Mouse (Mus musculus) hindbrain, embryonic 12.5 days (tissue): ENCODE data around the gene Amotl1. TPM values are rescaled to one million over a fixed set of nuclear protein-coding genes. Genes with fewer than 3 reads are reported as not detected.

Experiments used
- ATAC-seq: fragments of 200-750 bp; cut with Nextera tagmentation; 2 replicates; pipeline ENCODE4 v1.8.0; 2017; ENCODE audit warnings: moderate TSS enrichment; ENCODE audit not compliant: low FRiP score
- H3K27ac ChIP-seq: fragments of 300-500 bp; sonication (generic); 2 replicates; pipeline ENCODE4 v1.5.1; 2016; ENCODE audit warnings: mild to moderate bottlenecking
- H3K27me3 ChIP-seq: fragments of 300-500 bp; sonication (generic); 2 replicates; pipeline ENCODE4 v1.6.1; 2016; ENCODE audit warnings: mild to moderate bottlenecking
- H3K36me3 ChIP-seq: fragments of 300-500 bp; sonication (generic); 2 replicates; pipeline ENCODE4 v1.6.1; 2016; ENCODE audit warnings: mild to moderate bottlenecking
- H3K4me1 ChIP-seq: fragments of 300-500 bp; sonication (generic); 2 replicates; pipeline ENCODE4 v1.6.1; 2016
- H3K4me2 ChIP-seq: fragments of 300-500 bp; sonication (generic); replicated peaks from 2 replicates; pipeline ENCODE4 v1.6.1; 2016; ENCODE audit warnings: mild to moderate bottlenecking
- H3K4me3 ChIP-seq: fragments of 300-500 bp; sonication (generic); 2 replicates; pipeline ENCODE4 v1.5.1; 2016; ENCODE audit warnings: mild to moderate bottlenecking
- H3K9ac ChIP-seq: fragments of 300-500 bp; sonication (generic); 2 replicates; pipeline ENCODE4 v1.6.1; 2016; ENCODE audit warnings: mild to moderate bottlenecking, moderate library complexity
- H3K9me3 ChIP-seq: fragments of 300-500 bp; sonication (generic); replicated peaks from 2 replicates; pipeline ENCODE4 v1.6.1; 2016; ENCODE audit warnings: mild to moderate bottlenecking
- WGBS: fragments of 180-500 bp; shearing (Covaris S2); methylation state at CpG from one replicate; pipeline ENCODE4 v1.1.7; 2016; 5-methylcytosine and 5-hydroxymethylcytosine counted together
- polyA plus RNA-seq: library from polyadenylated mRNA; unstranded; fragments of >200 nt; fragmentation: Nextera tagmentation; extraction: Ambion mirVana; gene quantifications from 2 replicates; pipeline ENCODE4 v1.2.1, GENCODE M21; 2016

Amotl1 gene
- polyA plus RNA-seq, 1 experiment from 2014 or later = 18.2 TPM

DNA sequence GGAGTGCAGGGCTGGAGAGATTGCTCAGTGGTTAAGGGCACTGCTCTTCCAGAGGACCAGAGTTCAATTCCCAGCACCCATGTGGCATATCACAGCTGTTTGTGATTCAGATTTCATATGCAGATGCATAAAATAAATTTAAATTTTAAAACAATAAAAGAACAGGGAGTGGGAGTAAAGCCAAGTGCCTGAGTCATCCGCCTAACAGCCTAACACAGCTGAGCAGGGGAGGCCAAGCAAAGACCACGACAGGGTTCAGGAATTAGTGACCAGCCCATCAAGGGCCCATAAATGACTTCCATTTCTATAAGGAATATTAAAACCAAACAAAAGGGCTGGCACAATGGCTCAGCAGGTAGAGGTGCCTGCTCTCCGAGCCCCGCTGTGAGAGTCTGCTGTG is 84.3 kb downstream of the Amotl1 start:
- Histone ChIP-seq H3K27me3 (no peaks in the 10 kb centered on the region), H3K36me3 (peaks cover 75% of the 10 kb centered on the region), H3K27ac (no peak overlapping the region), H3K4me1 (no peaks in the 10 kb centered on the region), H3K9me3 (no peaks in the 10 kb centered on the region), H3K4me2 (no peak overlapping the region), H3K9ac (no peak overlapping the region), H3K4me3 (no peak overlapping the region)
- ATAC-seq = no peak
- WGBS = 79% methylated on average over 4 of the region's 4 CpGs

GRCm38 (mm10) chr9:14559996-14560395 is 84.9 kb downstream of the Amotl1 start:
- peaks cover 80% of the 10 kb centered on the region for H3K36me3 ChIP-seq
- H3K9me3 ChIP-seq = no peaks in the 10 kb centered on the region
- no peak overlapping the region for H3K9ac ChIP-seq
- no peak overlapping the region for H3K4me3 ChIP-seq
- no peak for ATAC-seq
- WGBS = 88% methylated on average over 9 of the region's 9 CpGs
- no peak overlapping the region for H3K4me2 ChIP-seq
- no peak overlapping the region for H3K27ac ChIP-seq
- H3K27me3 ChIP-seq = no peaks in the 10 kb centered on the region
- no peaks in the 10 kb centered on the region for H3K4me1 ChIP-seq

DNA sequence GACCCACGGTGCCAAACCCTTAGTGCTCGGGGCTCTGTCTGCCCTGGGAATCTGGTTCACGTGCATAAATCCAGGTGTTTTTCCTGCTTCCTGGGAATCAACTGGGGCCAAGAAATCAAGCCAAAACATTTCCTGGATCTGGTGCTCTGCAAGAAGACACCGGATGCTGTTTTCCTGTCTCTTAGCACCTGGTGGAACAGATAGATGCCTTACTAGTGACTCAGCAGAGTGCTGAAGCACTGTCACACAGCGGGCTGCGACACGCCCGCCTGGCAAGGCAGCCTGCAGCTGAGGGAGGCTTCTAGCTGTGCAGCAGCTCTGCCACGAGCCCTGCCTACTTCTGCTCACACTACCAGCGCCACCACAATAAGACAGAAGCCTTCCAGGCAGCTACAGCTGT is 85.4 kb downstream of the Amotl1 start:
- no peak overlapping the region for H3K4me2 ChIP-seq
- H3K4me1 ChIP-seq = no peaks in the 10 kb centered on the region
- WGBS = 90% methylated on average over 10 of the region's 10 CpGs
- no peak for ATAC-seq
- no peak overlapping the region for H3K4me3 ChIP-seq
- no peak overlapping the region for H3K27ac ChIP-seq
- H3K9me3 ChIP-seq = no peaks in the 10 kb centered on the region
- no peaks in the 10 kb centered on the region for H3K27me3 ChIP-seq
- peaks cover 84% of the 10 kb centered on the region for H3K36me3 ChIP-seq
- no peak overlapping the region for H3K9ac ChIP-seq

DNA sequence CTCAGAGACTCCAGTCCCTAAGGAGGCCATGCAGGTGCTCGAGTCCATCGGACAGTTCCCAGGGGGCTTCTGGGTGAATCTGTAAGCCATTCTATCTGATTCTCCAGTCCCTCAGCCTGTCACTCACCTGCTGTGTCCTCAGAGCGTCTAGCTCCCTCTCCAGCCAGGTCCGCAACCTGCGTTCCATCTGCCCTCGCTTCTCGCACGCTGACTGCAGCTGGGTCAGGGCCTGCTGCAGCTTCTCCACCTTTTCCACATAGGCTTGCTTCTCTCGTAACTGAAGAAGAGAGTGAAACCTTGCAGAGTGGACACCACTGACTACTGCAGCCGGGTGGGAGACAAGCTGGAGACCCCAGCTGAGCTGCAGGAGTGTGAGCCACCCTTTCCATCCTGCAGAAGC is 86.5 kb downstream of the Amotl1 start:
- WGBS = 89% methylated on average over 10 of the region's 10 CpGs
- H3K27ac ChIP-seq = no peak overlapping the region
- peaks cover 86% of the 10 kb centered on the region for H3K36me3 ChIP-seq
- no peak overlapping the region for H3K9ac ChIP-seq
- H3K9me3 ChIP-seq = no peaks in the 10 kb centered on the region
- no peaks in the 10 kb centered on the region for H3K4me1 ChIP-seq
- no peaks in the 10 kb centered on the region for H3K27me3 ChIP-seq
- no peak overlapping the region for H3K4me2 ChIP-seq
- no peak overlapping the region for H3K4me3 ChIP-seq
- ATAC-seq = no peak

DNA sequence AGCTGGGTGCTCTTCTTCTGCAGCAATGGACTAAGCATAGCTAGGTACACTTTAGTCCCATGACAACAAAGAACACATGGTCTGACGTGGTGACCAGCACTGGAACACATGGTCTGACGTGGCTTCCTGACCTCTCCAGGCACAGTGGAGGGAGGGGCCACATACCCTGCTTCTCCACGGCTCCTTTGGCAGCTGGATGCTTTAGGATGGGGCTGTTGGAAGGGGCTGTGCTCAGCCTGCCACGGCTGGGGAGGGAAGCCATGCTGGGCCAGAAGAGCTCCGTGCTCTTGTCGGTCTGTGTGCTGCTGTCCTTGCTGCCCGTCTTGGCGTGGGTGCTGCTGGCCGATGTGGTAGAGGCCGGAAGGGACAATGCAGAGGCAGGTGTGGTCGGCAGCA is 96.5 kb downstream of the Amotl1 start:
- WGBS = 76% methylated on average over 11 of the region's 11 CpGs
- H3K4me2 ChIP-seq = no peak overlapping the region
- H3K9ac ChIP-seq = no peak overlapping the region
- no peak overlapping the region for H3K4me3 ChIP-seq
- no peak for ATAC-seq
- H3K9me3 ChIP-seq = no peaks in the 10 kb centered on the region
- peaks cover 76% of the 10 kb centered on the region for H3K36me3 ChIP-seq
- H3K27ac ChIP-seq = no peak overlapping the region
- 0 out of 2 replicates have a peak, but pooled peaks cover 2% of the 10 kb centered on the region for H3K4me1 ChIP-seq
- H3K27me3 ChIP-seq = no peaks in the 10 kb centered on the region

GRCm38 (mm10) chr9:14547584-14548365 is 97.1 kb downstream of the Amotl1 start:
- H3K4me1 ChIP-seq = 0 out of 2 replicates have a peak, but pooled peaks cover 2% of the 10 kb centered on the region
- no peak overlapping the region for H3K4me3 ChIP-seq
- ATAC-seq = no peak
- H3K9ac ChIP-seq = no peak overlapping the region
- no peaks in the 10 kb centered on the region for H3K9me3 ChIP-seq
- 70% methylated on average over 12 of the region's 12 CpGs for WGBS
- no peaks in the 10 kb centered on the region for H3K27me3 ChIP-seq
- H3K27ac ChIP-seq = no peak overlapping the region
- peaks cover 78% of the 10 kb centered on the region for H3K36me3 ChIP-seq
- no peak overlapping the region for H3K4me2 ChIP-seq

- no peak overlapping the region for H3K27ac ChIP-seq
- H3K9ac ChIP-seq = no peak overlapping the region
- H3K4me1 ChIP-seq = 0 out of 2 replicates have a peak, but pooled peaks cover 2% of the 10 kb centered on the region
- H3K4me3 ChIP-seq = no peak overlapping the region
- ATAC-seq = no peak
- 63% methylated on average over 9 of the region's 9 CpGs for WGBS
- peaks cover 73% of the 10 kb centered on the region for H3K36me3 ChIP-seq
- no peaks in the 10 kb centered on the region for H3K9me3 ChIP-seq
- no peaks in the 10 kb centered on the region for H3K27me3 ChIP-seq
- H3K4me2 ChIP-seq = no peak overlapping the region
Measured at GRCm38 (mm10) chr9:14544034-14544757, 100.7 kb downstream of the Amotl1 start.

DNA sequence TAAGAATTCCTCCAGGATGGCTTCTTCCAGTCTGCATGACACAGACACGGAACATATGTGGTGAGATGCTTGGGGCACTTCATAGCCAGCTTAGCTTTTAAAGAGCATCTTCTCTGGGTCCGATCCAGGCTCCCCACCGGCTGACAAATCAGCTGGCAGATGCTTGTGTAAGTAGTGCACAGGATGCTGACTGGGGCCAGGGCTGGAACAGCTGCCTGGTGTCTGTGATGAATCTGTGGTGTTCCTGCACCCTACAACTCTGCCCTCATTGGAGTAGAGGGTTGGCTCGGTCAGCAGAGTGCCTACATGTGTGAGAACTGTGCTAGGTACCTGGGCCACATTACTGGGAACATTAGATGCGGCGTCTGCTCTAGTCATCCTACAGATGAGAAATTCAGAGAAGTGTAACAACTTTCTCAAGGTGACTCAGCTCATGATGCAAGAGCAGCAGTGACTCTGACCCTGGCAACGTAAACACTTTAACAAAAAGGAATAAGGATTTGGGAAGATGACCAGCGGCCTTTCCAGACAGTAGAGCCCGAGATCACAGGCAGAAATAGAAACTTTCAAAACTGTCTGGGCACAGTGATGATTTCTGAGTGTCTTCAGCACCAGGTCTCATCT is 109.9 kb downstream of the Amotl1 start:
- WGBS = 90% methylated on average over 9 of the region's 9 CpGs
- no peak for ATAC-seq

GRCm38 (mm10) chr9:14533659-14534058 is 111.2 kb downstream of the Amotl1 start:
- H3K27ac ChIP-seq = no peak overlapping the region
- peaks cover 6% of the 10 kb centered on the region for H3K4me1 ChIP-seq
- ATAC-seq = no peak
- no peaks in the 10 kb centered on the region for H3K27me3 ChIP-seq
- no peaks in the 10 kb centered on the region for H3K9me3 ChIP-seq
- H3K4me3 ChIP-seq = no peak overlapping the region
- H3K4me2 ChIP-seq = no peak overlapping the region
- H3K36me3 ChIP-seq = 0 out of 2 replicates have a peak, but pooled peaks cover 3% of the 10 kb centered on the region
- H3K9ac ChIP-seq = no peak overlapping the region
- 88% methylated on average over 2 of the region's 2 CpGs for WGBS

More for the DNA sequence above, 109.9 kb downstream of the Amotl1 start:
- peaks cover 6% of the 10 kb centered on the region for H3K4me1 ChIP-seq
- H3K27me3 ChIP-seq = no peaks in the 10 kb centered on the region
- no peak overlapping the region for H3K27ac ChIP-seq
- no peak overlapping the region for H3K4me3 ChIP-seq
- H3K36me3 ChIP-seq = peaks cover 9% of the 10 kb centered on the region; the same call in 1 of the 2 replicates
- H3K4me2 ChIP-seq = no peak overlapping the region
- no peaks in the 10 kb centered on the region for H3K9me3 ChIP-seq
- no peak overlapping the region for H3K9ac ChIP-seq

DNA sequence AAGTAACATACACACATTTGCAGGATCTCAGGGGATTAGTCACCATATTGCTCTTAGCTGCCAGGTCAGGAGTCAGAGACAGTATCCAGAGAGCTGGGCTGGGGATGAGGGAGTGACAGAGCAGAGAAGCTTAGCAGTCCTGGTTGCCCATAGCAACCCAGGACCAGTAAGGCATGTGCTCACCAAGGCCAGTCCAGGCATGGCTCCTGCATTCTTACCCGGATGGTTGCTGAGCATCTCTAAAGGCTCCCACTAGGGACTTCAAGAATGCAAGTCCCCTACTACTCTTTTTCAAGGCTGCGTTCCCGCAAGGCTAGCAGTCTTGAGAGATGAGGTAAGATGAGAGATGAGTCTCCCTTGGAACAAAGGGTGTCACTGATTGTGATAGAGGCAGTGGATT is 112.6 kb downstream of the Amotl1 start:
- no peaks in the 10 kb centered on the region for H3K27me3 ChIP-seq
- H3K9ac ChIP-seq = no peak overlapping the region
- 12% methylated on average over 3 of the region's 3 CpGs for WGBS
- no peak overlapping the region for H3K4me3 ChIP-seq
- no peaks in the 10 kb centered on the region for H3K36me3 ChIP-seq
- ATAC-seq = peak; percentile 71; the same call in 1 of the 2 replicates
- no peak overlapping the region for H3K4me2 ChIP-seq
- H3K9me3 ChIP-seq = no peaks in the 10 kb centered on the region
- H3K4me1 ChIP-seq = peaks cover 6% of the 10 kb centered on the region
- no peak overlapping the region for H3K27ac ChIP-seq

DNA sequence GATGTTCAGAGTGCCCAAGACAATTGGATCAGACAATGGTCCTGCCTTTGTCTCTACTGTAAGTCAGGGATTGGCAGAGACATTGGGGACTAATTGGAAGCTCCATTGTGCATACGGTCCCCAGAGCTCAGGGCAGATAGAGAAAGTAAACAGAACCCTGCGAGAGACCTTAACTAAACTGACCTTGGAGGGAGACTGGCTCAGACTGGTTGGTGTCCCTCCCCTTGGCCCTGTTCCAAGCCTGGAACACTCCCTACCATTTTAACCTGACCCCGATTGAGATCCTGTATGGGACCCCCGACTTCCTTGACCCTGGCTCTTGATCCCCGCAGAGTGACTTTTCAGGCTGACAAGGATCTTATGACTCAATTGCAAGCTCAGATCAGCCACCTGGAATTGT is 114.9 kb downstream of the Amotl1 start:
- 81% methylated on average over 5 of the region's 5 CpGs for WGBS
- H3K4me1 ChIP-seq = peaks cover 6% of the 10 kb centered on the region
- no peaks in the 10 kb centered on the region for H3K27me3 ChIP-seq
- ATAC-seq = no peak
- no peak overlapping the region for H3K4me2 ChIP-seq
- H3K9ac ChIP-seq = no peak overlapping the region
- no peak overlapping the region for H3K27ac ChIP-seq
- H3K4me3 ChIP-seq = no peak overlapping the region
- no peaks in the 10 kb centered on the region for H3K36me3 ChIP-seq
- no peaks in the 10 kb centered on the region for H3K9me3 ChIP-seq

DNA sequence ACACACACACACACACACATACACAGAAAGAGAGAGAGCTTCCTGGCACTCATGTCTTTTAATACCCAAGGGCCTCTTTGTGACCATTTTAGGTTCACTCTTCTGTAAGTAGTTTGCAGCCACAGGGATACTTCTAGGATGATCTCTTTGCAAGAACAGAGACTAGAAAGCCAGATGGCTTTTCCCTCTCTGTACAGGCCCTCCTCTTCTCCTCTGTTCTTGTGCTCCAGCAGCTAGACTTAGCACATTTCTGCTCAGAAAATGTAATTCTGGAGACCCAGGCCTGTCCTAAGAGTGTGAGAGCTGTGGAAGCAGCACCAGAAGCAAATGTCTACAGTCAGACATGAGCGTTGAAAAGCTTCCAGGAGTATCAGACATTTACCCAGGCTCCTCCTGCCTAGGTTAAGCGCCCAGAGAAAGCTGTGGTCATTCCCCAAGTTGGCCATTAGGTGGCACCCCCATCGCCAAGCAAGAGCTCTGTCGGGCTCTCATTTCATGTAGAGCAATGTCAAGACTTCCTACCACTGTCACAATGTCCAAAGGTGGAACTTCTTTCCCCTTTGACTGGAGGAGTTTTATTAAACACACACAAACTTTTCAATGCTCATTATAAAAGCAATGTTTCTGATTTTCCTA is 121.3 kb downstream of the Amotl1 start:
- 10% methylated on average over 4 of the region's 4 CpGs for WGBS
- ATAC-seq = peak; percentile 80; the same call in 1 of the 2 replicates
- Histone ChIP-seq H3K9ac (no peak overlapping the region), H3K27me3 (no peaks in the 10 kb centered on the region; the same call in 1 of the 2 replicates), H3K36me3 (no peaks in the 10 kb centered on the region), H3K4me1 (no peaks in the 10 kb centered on the region), H3K9me3 (no peaks in the 10 kb centered on the region), H3K4me2 (no peak overlapping the region), H3K27ac (no peak overlapping the region), H3K4me3 (no peak overlapping the region)
